Mouse (Mus musculus): Measurements from ENCODE around the gene Sp4. TPM values are rescaled to one million over a fixed set of nuclear protein-coding genes. Genes with fewer than 3 reads are reported as not detected.

Sp4 gene
- total RNA-seq, 1 experiment = 10.4 TPM

- TF ChIP-seq MAFK (IDR thresholded peaks at IDR 0.05; ENCODE audit: insufficient read depth, low read depth, low read length) = no peak
- TF ChIP-seq ZC3H11A (IDR thresholded peaks at IDR 0.05; ENCODE audit: borderline replicate concordance, low read depth, low read length) = no peak
- TF ChIP-seq HCFC1 (IDR thresholded peaks at IDR 0.05; ENCODE audit: borderline replicate concordance, insufficient read depth, low read length) = no peak
- no peak for TF ChIP-seq CHD2 (IDR thresholded peaks at IDR 0.05; ENCODE audit: low read depth, low read length)
- no peak for TF ChIP-seq ZNF384 (IDR thresholded peaks at IDR 0.05; ENCODE audit: low read depth, low read length)
- in situ Hi-C loops (cut with MboI; ENCODE audit: low sequenced_read_pairs in 2 of 2, unreplicated experiment in 2 of 2) = no loop called here
- Histone ChIP-seq H3K9ac (ENCODE audit: insufficient read depth, low read depth, low read length, poor library complexity, severe bottlenecking) (no peak overlapping the region), H3K36me3 (ENCODE audit: control insufficient read depth, insufficient read depth, low read length, poor library complexity, severe bottlenecking) (no peaks in the 10 kb centered on the region), H3K4me3 (ENCODE audit: insufficient read depth in 1 of 2, low read depth in 1 of 2, low read length in 2 of 2, poor library complexity in 1 of 2, severe bottlenecking in 1 of 2) (no peak overlapping the region), H3K27ac (ENCODE audit: insufficient read depth, low read depth, low read length, poor library complexity, severe bottlenecking) (no peak overlapping the region), H3K9me3 (ENCODE audit: control insufficient read depth, insufficient read depth, low read depth, low read length) (no peaks in the 10 kb centered on the region), H3K4me1 (ENCODE audit: control insufficient read depth in 2 of 2, insufficient read depth in 2 of 2, low read length in 2 of 2, poor library complexity in 1 of 2) (no peaks in the 10 kb centered on the region)
- DNase-seq (ENCODE audit: low read depth, low spot score) = no peak
These were observed 81.2 kb downstream of the Sp4 start for GRCm38 (mm10) chr12:118220062-118220461.

- H3K9ac ChIP-seq (ENCODE audit: insufficient read depth, low read depth, low read length, poor library complexity, severe bottlenecking) = no peak overlapping the region
- H3K27ac ChIP-seq (ENCODE audit: insufficient read depth, low read depth, low read length, poor library complexity, severe bottlenecking) = no peak overlapping the region
- in situ Hi-C loops (cut with MboI; ENCODE audit: low sequenced_read_pairs in 2 of 2, unreplicated experiment in 2 of 2) = no loop called here
- H3K36me3 ChIP-seq (ENCODE audit: control insufficient read depth, insufficient read depth, low read length, poor library complexity, severe bottlenecking) = no peaks in the 10 kb centered on the region
- TF ChIP-seq CHD2 (IDR thresholded peaks at IDR 0.05; ENCODE audit: low read depth, low read length) (no peak), HCFC1 (IDR thresholded peaks at IDR 0.05; ENCODE audit: borderline replicate concordance, insufficient read depth, low read length) (no peak), MAFK (IDR thresholded peaks at IDR 0.05; ENCODE audit: insufficient read depth, low read depth, low read length) (no peak), ZC3H11A (IDR thresholded peaks at IDR 0.05; ENCODE audit: borderline replicate concordance, low read depth, low read length) (no peak), ZNF384 (IDR thresholded peaks at IDR 0.05; ENCODE audit: low read depth, low read length) (no peak)
- no peak overlapping the region for H3K4me3 ChIP-seq (ENCODE audit: insufficient read depth in 1 of 2, low read depth in 1 of 2, low read length in 2 of 2, poor library complexity in 1 of 2, severe bottlenecking in 1 of 2)
- DNase-seq (ENCODE audit: low read depth, low spot score) = no peak
- no peaks in the 10 kb centered on the region for H3K4me1 ChIP-seq (ENCODE audit: control insufficient read depth in 2 of 2, insufficient read depth in 2 of 2, low read length in 2 of 2, poor library complexity in 1 of 2)
- H3K9me3 ChIP-seq (ENCODE audit: control insufficient read depth, insufficient read depth, low read depth, low read length) = no peaks in the 10 kb centered on the region
These were observed 89.1 kb downstream of the Sp4 start for GRCm38 (mm10) chr12:118212163-118212562.

GRCm38 (mm10) chr12:118198386-118199093 is 102.7 kb downstream of the Sp4 start, which contains the start of gene Dnah11:
TSS of gene Dnah11 (minus strand) at chr12:118199043.
- DNase-seq (ENCODE audit: low read depth, low spot score) = peak; percentile 55
- in situ Hi-C loops (cut with MboI; ENCODE audit: low sequenced_read_pairs in 2 of 2, unreplicated experiment in 2 of 2) = no loop called here

DNA sequence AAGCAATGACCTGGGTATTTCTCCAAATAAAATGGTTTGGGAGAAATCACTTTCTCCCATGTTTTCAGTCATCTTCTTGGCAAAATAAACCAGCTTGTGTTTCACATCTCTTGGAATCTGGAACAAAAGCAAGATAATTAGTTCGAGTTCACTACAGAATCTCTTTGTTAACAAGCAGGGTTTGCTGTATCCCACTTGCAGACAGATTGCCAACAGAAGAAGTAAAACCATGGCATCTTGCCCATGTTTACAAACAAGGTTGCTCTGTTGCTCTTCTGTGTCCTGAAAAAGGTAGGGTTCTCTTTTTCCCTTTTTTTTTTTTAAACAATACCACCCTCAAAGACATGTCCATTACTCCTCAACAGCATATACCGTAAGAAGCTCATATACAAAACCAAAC is 104.7 kb downstream of the Sp4 start:
- no peaks in the 10 kb centered on the region for H3K9me3 ChIP-seq (ENCODE audit: control insufficient read depth, insufficient read depth, low read depth, low read length)
- H3K9ac ChIP-seq (ENCODE audit: insufficient read depth, low read depth, low read length, poor library complexity, severe bottlenecking) = no peak overlapping the region
- in situ Hi-C loops (cut with MboI; ENCODE audit: low sequenced_read_pairs in 2 of 2, unreplicated experiment in 2 of 2) = no loop called here
- TF ChIP-seq HCFC1 (IDR thresholded peaks at IDR 0.05; ENCODE audit: borderline replicate concordance, insufficient read depth, low read length) (no peak), CHD2 (IDR thresholded peaks at IDR 0.05; ENCODE audit: low read depth, low read length) (no peak), MAFK (IDR thresholded peaks at IDR 0.05; ENCODE audit: insufficient read depth, low read depth, low read length) (no peak), ZNF384 (IDR thresholded peaks at IDR 0.05; ENCODE audit: low read depth, low read length) (no peak), ZC3H11A (IDR thresholded peaks at IDR 0.05; ENCODE audit: borderline replicate concordance, low read depth, low read length) (no peak)
- no peaks in the 10 kb centered on the region for H3K36me3 ChIP-seq (ENCODE audit: control insufficient read depth, insufficient read depth, low read length, poor library complexity, severe bottlenecking)
- DNase-seq (ENCODE audit: low read depth, low spot score) = no peak
- H3K4me3 ChIP-seq (ENCODE audit: insufficient read depth in 1 of 2, low read depth in 1 of 2, low read length in 2 of 2, poor library complexity in 1 of 2, severe bottlenecking in 1 of 2) = no peak overlapping the region
- no peak overlapping the region for H3K27ac ChIP-seq (ENCODE audit: insufficient read depth, low read depth, low read length, poor library complexity, severe bottlenecking)
- H3K4me1 ChIP-seq (ENCODE audit: control insufficient read depth in 2 of 2, insufficient read depth in 2 of 2, low read length in 2 of 2, poor library complexity in 1 of 2) = no peaks in the 10 kb centered on the region

More at GRCm38 (mm10) chr12:118198386-118199093, 102.7 kb downstream of the Sp4 start, which contains the start of gene Dnah11:
- Histone ChIP-seq H3K9me3 (ENCODE audit: control insufficient read depth, insufficient read depth, low read depth, low read length) (no peaks in the 10 kb centered on the region), H3K4me3 (ENCODE audit: insufficient read depth in 1 of 2, low read depth in 1 of 2, low read length in 2 of 2, poor library complexity in 1 of 2, severe bottlenecking in 1 of 2) (peak within 1 kb of the TSS; percentile 75 to 84), H3K27ac (ENCODE audit: insufficient read depth, low read depth, low read length, poor library complexity, severe bottlenecking) (no peak within 1 kb of the TSS), H3K36me3 (ENCODE audit: control insufficient read depth, insufficient read depth, low read length, poor library complexity, severe bottlenecking) (no peaks in the 10 kb centered on the region), H3K9ac (ENCODE audit: insufficient read depth, low read depth, low read length, poor library complexity, severe bottlenecking) (peak within 1 kb of the TSS; percentile 43; the same call in 1 of the 2 replicates), H3K4me1 (ENCODE audit: control insufficient read depth in 2 of 2, insufficient read depth in 2 of 2, low read length in 2 of 2, poor library complexity in 1 of 2) (no peaks in the 10 kb centered on the region)
- TF ChIP-seq ZC3H11A (IDR thresholded peaks at IDR 0.05; ENCODE audit: borderline replicate concordance, low read depth, low read length) = no peak
- no peak for TF ChIP-seq MAFK (IDR thresholded peaks at IDR 0.05; ENCODE audit: insufficient read depth, low read depth, low read length)

Data from ES-E14 (cell line).